Mouse (Mus musculus) heart, adult 18-20 months (tissue): ENCODE data around the gene Tmem135. TPM values are rescaled to one million over a fixed set of nuclear protein-coding genes. Genes with fewer than 3 reads are reported as not detected.
A peak's percentile ranks its signal among the peaks of the same experiment; 100 is the strongest.

Experiments
- DNase-seq, 2 experiments: peaks; one replicate each; pipeline ENCODE4 v3.0.0; 2021 to 2022; ENCODE audit warnings: mixed read lengths in 1 of 2
- long read RNA-seq, 2 experiments: library from polyadenylated mRNA; stranded (forward); transcript quantifications; one replicate each; pipeline ENCODE4 v2.0.0; 2021
- total RNA-seq, 2 experiments: library from RNA; stranded (reverse); gene quantifications; 2 replicates each; pipeline ENCODE4 v1.2.3; 2021

Gene Tmem135
- total RNA-seq: 10 to 100 TPM; 34.9 to 39.4 TPM
- long read RNA-seq, experiment 1, transcript Tmem135-201 (15 exons, 3,700 nt): major isoform, 25 of 28 reads
- long read RNA-seq, experiment 1, partial matches to known transcripts: 1 of 28 reads
- long read RNA-seq, experiment 1, other reads (novel, unspliced or antisense): 2 of 28 reads
- long read RNA-seq, experiment 2, transcript Tmem135-201 (15 exons, 3,700 nt): major isoform, 7 of 11 reads
- long read RNA-seq, experiment 2, partial matches to known transcripts: 1 of 11 reads
- long read RNA-seq, experiment 2, other reads (novel, unspliced or antisense): 3 of 11 reads

DNA sequence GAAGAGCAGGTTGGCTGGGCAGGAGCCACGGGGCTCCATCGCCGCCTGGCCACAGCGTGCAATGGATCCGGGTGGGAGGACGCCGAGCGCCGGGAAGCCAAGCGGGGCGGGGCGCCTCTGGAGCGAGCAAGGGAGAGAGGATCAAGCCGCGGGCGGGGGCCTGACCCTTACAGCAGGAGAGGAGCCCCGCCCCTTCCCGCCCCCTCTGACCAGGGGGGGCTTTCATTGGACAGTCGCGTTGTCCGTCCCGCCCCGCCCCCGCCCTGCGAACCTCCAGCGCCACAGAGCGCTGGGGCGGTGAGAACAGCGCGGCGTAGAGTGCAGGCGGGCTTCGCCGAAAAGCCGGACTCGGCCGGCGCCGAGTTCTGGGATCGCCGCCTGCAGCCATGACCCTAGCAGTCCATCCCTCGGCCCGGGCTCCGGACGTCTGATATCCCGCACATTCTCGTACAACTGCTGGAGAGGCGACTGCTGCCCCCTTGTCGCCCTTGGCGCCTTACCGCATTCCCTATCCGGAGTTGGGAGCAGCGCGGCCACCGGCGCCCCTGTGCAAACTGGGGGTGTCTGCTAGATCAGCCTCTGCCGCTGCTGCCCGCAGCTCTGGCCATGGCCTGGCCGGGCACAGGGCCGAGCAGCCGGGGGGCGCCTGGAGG, at the start of gene Tmem135, which contains the start of gene Fzd4:
Gene Tmem135 (minus strand): TSS at position 142 of the 653 bp plus-strand sequence.
Gene Fzd4 (plus strand): TSS at position 275 of the 653 bp plus-strand sequence.
- DNase-seq: peak; percentile 94 to 97

DNA sequence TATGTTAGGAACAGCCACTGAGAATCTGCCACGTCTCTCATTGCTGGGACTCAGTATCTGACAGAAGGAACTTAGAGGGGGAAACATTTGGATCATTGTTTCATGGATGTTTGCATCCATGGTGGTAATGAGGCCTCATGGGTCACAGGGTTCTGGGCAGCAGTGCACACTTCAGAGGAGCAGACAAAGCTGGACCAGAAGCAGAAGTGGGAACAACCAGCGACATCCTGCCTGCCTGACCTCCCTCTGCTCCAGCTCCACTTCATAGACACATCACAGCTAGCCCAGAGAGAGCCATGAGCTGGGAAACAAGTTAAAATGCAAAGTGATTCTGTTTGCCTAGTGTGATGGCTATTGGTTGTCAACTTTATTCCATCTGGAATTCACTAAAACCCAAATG, 46.3 kb upstream of the Tmem135 start:
- no peak for DNase-seq

DNA sequence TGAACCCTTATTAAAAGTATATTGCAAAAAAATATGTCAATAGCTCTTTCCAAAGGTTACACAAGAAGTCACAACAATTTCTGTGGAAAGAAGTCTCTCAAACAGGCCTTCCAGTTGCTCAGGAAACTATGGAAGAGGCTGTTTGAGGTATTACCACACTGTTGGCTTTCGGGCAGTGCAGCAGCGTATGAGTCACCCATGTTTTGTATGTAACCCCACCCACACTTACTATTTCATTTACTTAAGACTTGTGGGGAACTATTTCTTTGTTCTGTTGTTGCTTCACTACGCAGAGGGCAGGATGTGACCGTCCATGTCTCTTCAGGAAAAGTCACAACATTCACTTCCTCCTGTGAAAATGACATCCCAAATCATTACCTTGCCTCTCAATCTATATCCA, 41.1 kb upstream of the Tmem135 start:
- peak in 1 of 2 experiments; percentile 20 for DNase-seq

- no peak for DNase-seq
Observed at GRCm38 (mm10) chr7:89442242-89442641, 38.2 kb upstream of the Tmem135 start.

DNA sequence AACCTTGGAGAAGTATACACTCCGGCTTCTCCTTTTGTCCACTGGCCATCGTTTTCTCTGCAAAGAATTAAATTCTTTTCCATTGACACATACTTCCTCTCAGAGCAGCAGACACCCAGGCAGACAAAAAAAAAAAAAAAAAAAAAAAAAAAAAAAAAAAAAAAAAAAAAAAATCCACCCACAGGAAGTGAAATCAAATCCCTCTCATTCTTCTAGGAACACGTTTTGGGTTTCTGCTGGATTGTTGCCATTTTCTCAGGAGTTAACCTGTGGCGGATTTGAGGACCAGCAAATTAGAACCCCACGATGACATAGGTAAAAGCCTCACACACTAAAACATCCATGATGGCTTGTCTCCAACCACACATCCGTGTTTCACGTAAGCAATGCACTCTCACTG, 37.3 kb upstream of the Tmem135 start:
- DNase-seq: peak in 1 of 2 experiments; percentile 29

- DNase-seq: peak; percentile 53 to 80
Observed at GRCm38 (mm10) chr7:89437589-89437988, 33.6 kb upstream of the Tmem135 start.

GRCm38 (mm10) chr7:89436404-89436803, 32.4 kb upstream of the Tmem135 start:
- no peak for DNase-seq

DNA sequence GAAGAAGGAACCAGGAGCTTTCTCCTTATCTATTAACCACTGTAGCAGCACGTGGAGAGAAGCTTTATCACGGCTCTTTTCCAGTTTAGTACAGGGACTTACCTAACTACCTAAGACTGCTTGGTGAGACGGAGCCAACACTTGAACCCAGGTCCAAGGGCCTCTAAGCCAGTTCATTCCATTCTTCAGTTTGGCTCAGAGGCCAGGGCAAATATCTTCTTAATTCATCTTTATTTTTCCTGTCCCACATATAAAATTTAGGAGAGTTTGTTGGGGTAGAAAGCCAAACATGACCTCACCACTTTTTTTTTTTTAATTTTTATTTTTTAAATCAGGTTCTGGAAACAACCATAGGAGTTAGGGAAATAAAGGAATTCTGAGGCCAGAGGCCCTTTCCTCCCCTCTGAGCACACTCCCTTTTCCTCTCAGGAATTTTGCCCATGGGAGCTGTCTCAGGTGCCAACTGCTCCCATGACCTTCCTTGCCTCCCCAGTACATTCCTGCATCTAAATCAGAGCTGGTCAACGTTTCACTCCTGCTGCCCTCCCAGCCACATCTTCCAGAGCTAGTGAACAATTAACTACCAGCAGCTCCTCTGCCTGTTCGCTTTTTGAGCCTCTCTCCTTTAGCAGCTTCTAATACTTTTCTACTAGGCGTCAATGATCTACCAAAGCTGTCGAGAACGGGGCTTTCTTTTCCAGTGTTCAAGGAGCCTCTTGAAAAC, 30.0 kb upstream of the Tmem135 start:
- no peak for DNase-seq

DNA sequence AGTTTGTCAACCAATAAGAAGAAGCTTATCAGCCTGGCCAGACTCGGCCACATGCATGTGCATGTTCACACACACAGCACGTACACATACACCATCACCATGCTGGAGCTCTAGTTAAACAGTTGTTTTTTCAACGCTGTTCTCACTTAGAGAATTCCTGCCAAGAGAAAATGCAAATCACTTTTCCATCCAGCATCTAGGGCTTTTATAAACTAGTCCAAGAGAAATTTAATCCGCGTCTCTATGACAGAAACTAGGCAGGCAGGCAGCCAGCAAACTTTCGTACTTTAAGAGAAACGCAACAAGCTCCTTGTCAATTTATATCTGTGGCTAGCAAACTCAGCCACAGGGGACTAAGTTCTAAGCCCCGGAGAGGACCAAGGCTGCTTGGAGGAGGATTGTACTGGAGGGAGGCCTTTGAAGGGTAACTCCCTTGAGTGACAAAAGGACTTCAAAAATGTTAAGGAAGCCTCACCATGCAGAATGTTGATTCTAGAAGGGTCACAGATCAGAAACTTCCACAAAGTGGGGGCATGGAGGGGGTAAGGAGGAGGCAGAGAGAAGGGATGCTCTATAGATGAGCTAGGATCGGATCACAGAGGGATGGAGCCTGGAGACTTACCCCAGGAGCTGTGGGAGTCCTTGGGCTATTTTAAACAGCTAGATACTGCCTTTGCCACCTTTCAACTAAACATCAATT, 29.3 kb upstream of the Tmem135 start:
- no peak for DNase-seq

GRCm38 (mm10) chr7:89431185-89431584, 27.2 kb upstream of the Tmem135 start:
- DNase-seq: no peak

- no peak for DNase-seq
Observed at GRCm38 (mm10) chr7:89429326-89429725, 25.3 kb upstream of the Tmem135 start.

GRCm38 (mm10) chr7:89428804-89429203, 24.8 kb upstream of the Tmem135 start:
- no peak for DNase-seq

- DNase-seq: no peak
Observed at GRCm38 (mm10) chr7:89427101-89427500, 23.1 kb upstream of the Tmem135 start.

GRCm38 (mm10) chr7:89425803-89426725, 22.0 kb upstream of the Tmem135 start:
- no peak for DNase-seq

DNA sequence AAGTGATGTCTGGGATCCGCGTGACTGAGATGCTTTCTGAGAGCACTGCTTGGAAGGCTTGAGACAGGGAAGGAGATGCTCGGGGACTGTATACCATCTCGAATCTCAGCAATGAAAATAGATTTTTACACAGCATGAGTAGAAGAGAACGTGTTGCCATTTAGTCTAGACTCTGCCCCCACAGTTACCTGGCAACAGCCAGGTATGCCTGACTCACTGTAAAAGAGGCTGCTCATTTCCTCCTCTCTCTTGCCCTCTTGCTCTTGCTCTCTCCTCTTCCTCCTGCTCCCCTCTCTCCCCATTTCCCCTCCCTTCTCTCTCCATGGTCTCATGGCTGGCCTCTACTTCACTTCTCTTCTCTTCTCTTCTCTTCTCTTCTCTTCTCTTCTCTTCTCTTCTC, 20.6 kb upstream of the Tmem135 start:
- DNase-seq: no peak

- no peak for DNase-seq
Observed at GRCm38 (mm10) chr7:89423688-89424255, 19.8 kb upstream of the Tmem135 start.

- DNase-seq: no peak
Observed at GRCm38 (mm10) chr7:89423194-89423593, 19.2 kb upstream of the Tmem135 start.

DNA sequence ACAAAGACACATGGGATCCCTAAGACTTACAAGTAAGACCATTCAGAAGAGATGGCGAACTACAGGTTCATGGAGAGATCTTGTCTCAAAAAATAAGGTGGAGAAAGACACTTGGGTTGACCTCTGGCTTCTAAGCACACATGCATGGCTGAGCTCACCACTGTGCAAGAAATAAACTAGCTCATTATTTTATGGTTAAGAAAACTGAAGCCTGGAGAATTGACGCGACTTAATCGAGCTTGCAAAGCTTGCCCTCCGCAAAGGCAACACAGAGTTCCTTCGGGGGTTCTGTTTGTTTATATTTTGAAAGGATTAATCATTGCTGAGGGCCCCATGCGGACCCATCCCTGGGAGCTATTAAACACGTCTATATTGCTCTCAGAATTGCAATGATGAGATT, 18.6 kb upstream of the Tmem135 start:
- DNase-seq: no peak

GRCm38 (mm10) chr7:89421294-89421693, 17.3 kb upstream of the Tmem135 start:
- no peak for DNase-seq

GRCm38 (mm10) chr7:89418917-89419679, 15.1 kb upstream of the Tmem135 start:
- DNase-seq: peak in 1 of 2 experiments; percentile 44
